Mouse (Mus musculus) heart, postnatal 0 days (tissue): ENCODE results near the gene Lelp1.

Experiments used
- CTCF ChIP-seq: IDR thresholded peaks from 2 replicates; pipeline ENCODE4 v1.5.1; 2016; ENCODE audit warnings: antibody characterized with exemption, control low read depth, low read depth
- EP300 ChIP-seq: IDR thresholded peaks from 2 replicates; pipeline ENCODE4 v1.6.1; 2016; ENCODE audit warnings: antibody characterized with exemption, low read depth

GRCm38 (mm10) chr3:92111526-92111925 lies 31.0 kb downstream of the Lelp1 start:
- TF ChIP-seq CTCF (no peak), EP300 (no peak)
